Mouse (Mus musculus) midbrain, postnatal 0 days (tissue): ENCODE results near the gene Ipmk. TPM values are rescaled to one million over a fixed set of nuclear protein-coding genes. Genes with fewer than 3 reads are reported as not detected.
A peak's percentile ranks its signal among the peaks of the same experiment; 100 is the strongest.

Experiments used
- ATAC-seq: fragments of 200-750 bp; cut with Nextera tagmentation; 2 replicates; pipeline ENCODE4 v1.8.0; 2017; ENCODE audit warnings: moderate number of reproducible peaks, mild to moderate bottlenecking, moderate TSS enrichment, moderate library complexity; ENCODE audit not compliant: low FRiP score
- DNase-seq: peaks from one replicate; pipeline ENCODE4 v3.0.0-alpha.2; 2015; ENCODE audit warnings: low spot score
- H3K27ac ChIP-seq: fragments of 300-500 bp; sonication (generic); 2 replicates; pipeline ENCODE4 v1.5.1; 2014; ENCODE audit warnings: low read depth, mild to moderate bottlenecking, low read length, mixed read lengths
- H3K27me3 ChIP-seq: fragments of 300-500 bp; sonication (generic); 2 replicates; pipeline ENCODE4 v1.6.1; 2014; ENCODE audit warnings: low read length, control low read depth, mixed read lengths; ENCODE audit not compliant: insufficient read depth
- H3K36me3 ChIP-seq: fragments of 300-500 bp; sonication (generic); 2 replicates; pipeline ENCODE4 v1.6.1; 2014; ENCODE audit warnings: low read length, control low read depth, mixed read lengths; ENCODE audit not compliant: insufficient read depth
- H3K4me1 ChIP-seq: fragments of 300-500 bp; sonication (generic); 2 replicates; pipeline ENCODE4 v1.6.1; 2014; ENCODE audit warnings: mild to moderate bottlenecking, control low read depth, antibody characterized with exemption, low read length, mixed read lengths; ENCODE audit not compliant: insufficient read depth
- H3K4me2 ChIP-seq: fragments of 300-500 bp; sonication (generic); 2 replicates; pipeline ENCODE4 v1.6.1; 2014; ENCODE audit warnings: low read depth, mild to moderate bottlenecking, low read length, mixed read lengths; ENCODE audit not compliant: poor library complexity, severe bottlenecking
- H3K4me3 ChIP-seq: fragments of 300-500 bp; sonication (generic); 2 replicates; pipeline ENCODE4 v1.5.1; 2014; ENCODE audit warnings: low read depth, mild to moderate bottlenecking, low read length, moderate library complexity
- H3K9ac ChIP-seq: fragments of 300-500 bp; sonication (generic); replicated peaks from 2 replicates; pipeline ENCODE4 v1.6.1; 2014; ENCODE audit warnings: mild to moderate bottlenecking, low read length, moderate library complexity, mixed read lengths; ENCODE audit not compliant: poor library complexity, severe bottlenecking
- H3K9me3 ChIP-seq: fragments of 300-500 bp; sonication (generic); 2 replicates; pipeline ENCODE4 v1.6.1; 2016; ENCODE audit warnings: low read length, control low read depth
- CTCF ChIP-seq: IDR thresholded peaks from 2 replicates; pipeline ENCODE4 v1.5.1; 2016; ENCODE audit warnings: antibody characterized with exemption, mild to moderate bottlenecking
- WGBS: fragments of 180-500 bp; shearing (Covaris S2); extraction: QIAGEN DNeasy Blood & Tissue Kit; methylation state at CpG from one replicate; pipeline ENCODE4 v1.1.7; 2014; 5-methylcytosine and 5-hydroxymethylcytosine counted together
- polyA plus RNA-seq: library from polyadenylated mRNA; unstranded; fragments of >200 nt; fragmentation: Nextera tagmentation; extraction: Ambion mirVana; gene quantifications from 2 replicates; pipeline ENCODE4 v1.2.1, GENCODE M21; 2015
- total RNA-seq: library from RNA; depleted of rRNA; stranded (reverse); fragments of >200 nt; gene quantifications from 2 replicates; pipeline ENCODE4 v1.2.3, GENCODE M21; 2014

The Ipmk gene
- total and polyA plus RNA-seq, 2 experiments from 2014 or later = 14.6 to 21.7 TPM

- WGBS = 75% methylated on average over 10 of the region's 10 CpGs
- H3K4me1 ChIP-seq = no peaks in the 10 kb centered on the region
- TF ChIP-seq CTCF = no peak
These were observed 79.8 kb downstream of the Ipmk start for GRCm38 (mm10) chr10:71427381-71427780.

DNA sequence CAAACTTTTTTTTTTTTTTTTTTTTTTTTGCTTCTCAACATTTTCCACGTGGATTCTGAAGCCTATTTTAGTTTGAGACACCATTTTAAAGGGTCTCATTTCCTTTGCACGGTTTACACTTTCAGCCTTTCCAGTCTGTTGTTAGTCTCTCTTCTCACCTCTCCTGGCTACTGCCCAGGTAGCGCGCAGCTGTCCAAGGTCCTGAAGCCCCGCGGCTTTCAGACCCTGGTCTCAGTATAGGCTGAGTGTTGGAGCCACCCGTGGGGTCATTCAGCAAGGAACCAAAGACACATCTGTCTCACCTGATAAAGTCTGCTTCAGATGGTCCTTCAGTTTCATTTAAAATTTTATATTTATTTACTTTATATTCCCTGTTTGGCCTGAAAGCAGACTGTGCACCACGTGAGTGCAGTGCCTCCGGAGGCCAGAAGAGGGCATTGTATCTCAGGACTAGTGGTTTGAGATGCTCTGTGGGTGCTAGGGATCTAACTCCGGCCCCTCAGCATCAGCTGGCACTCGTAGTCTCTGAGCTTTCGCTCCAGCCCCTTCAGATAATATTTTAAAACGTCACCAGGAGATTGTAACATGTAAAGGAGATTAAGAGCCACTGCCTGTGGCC lies 80.8 kb downstream of the Ipmk start:
- no peaks in the 10 kb centered on the region for H3K9me3 ChIP-seq
- no peaks in the 10 kb centered on the region for H3K36me3 ChIP-seq
- ATAC-seq (no peak), DNase-seq (no peak)
- peak; percentile 28; the same call in 1 of the 2 replicates for TF ChIP-seq CTCF
- H3K27ac ChIP-seq = no peak overlapping the region
- 64% methylated on average over 13 of the region's 13 CpGs for WGBS
- no peaks in the 10 kb centered on the region for H3K27me3 ChIP-seq
- no peaks in the 10 kb centered on the region for H3K4me1 ChIP-seq
- no peak overlapping the region for H3K9ac ChIP-seq
- H3K4me3 ChIP-seq = no peak overlapping the region
- H3K4me2 ChIP-seq = no peak overlapping the region

More at GRCm38 (mm10) chr10:71427381-71427780, 79.8 kb downstream of the Ipmk start:
- H3K36me3 ChIP-seq = no peaks in the 10 kb centered on the region
- no peaks in the 10 kb centered on the region for H3K27me3 ChIP-seq
- H3K9ac ChIP-seq = no peak overlapping the region
- DNase-seq = peak; percentile 47
- no peak overlapping the region for H3K4me2 ChIP-seq
- H3K9me3 ChIP-seq = no peaks in the 10 kb centered on the region
- no peak overlapping the region for H3K27ac ChIP-seq
- H3K4me3 ChIP-seq = no peak overlapping the region
- ATAC-seq = no peak

DNA sequence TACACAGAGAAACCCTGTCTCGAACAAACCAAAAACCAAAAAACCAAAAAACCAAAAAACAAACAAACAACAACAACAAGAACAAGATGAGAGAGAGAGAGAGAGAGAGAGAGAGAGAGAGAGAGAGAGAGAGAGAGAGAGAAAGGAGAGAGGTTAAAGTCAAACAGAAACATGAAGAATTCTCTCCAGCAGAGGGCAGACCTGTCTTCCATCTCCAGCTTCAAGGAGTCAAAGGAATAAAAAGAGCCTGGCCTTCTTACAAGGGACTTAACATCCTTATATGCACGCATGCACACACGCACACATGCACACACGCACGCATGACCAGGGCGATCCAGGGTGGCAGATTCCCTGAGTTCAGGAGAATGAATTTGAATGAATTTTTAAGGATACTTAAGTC lies 83.1 kb downstream of the Ipmk start:
- Histone ChIP-seq H3K27me3 (no peaks in the 10 kb centered on the region), H3K4me2 (no peak overlapping the region), H3K9me3 (no peaks in the 10 kb centered on the region), H3K4me3 (no peak overlapping the region), H3K36me3 (no peaks in the 10 kb centered on the region), H3K9ac (no peak overlapping the region), H3K4me1 (no peaks in the 10 kb centered on the region), H3K27ac (no peak overlapping the region)
- peak; percentile 65 for TF ChIP-seq CTCF
- 93% methylated on average over 6 of the region's 6 CpGs for WGBS
- peak; percentile 48 for DNase-seq
- ATAC-seq = no peak

- no peak overlapping the region for H3K9ac ChIP-seq
- no peak overlapping the region for H3K4me2 ChIP-seq
- no peak overlapping the region for H3K4me3 ChIP-seq
- no peak for DNase-seq
- no peak for ATAC-seq
- H3K27ac ChIP-seq = no peak overlapping the region
- no peak for TF ChIP-seq CTCF
- H3K9me3 ChIP-seq = no peaks in the 10 kb centered on the region
- no peaks in the 10 kb centered on the region for H3K27me3 ChIP-seq
- no peaks in the 10 kb centered on the region for H3K4me1 ChIP-seq
- no peaks in the 10 kb centered on the region for H3K36me3 ChIP-seq
These were observed 95.5 kb downstream of the Ipmk start for GRCm38 (mm10) chr10:71443086-71443485.

GRCm38 (mm10) chr10:71447661-71448060 lies 100.1 kb downstream of the Ipmk start:
- no peak overlapping the region for H3K27ac ChIP-seq
- H3K36me3 ChIP-seq = no peaks in the 10 kb centered on the region
- TF ChIP-seq CTCF = no peak
- H3K4me3 ChIP-seq = no peak overlapping the region
- no peak overlapping the region for H3K4me2 ChIP-seq
- H3K9ac ChIP-seq = no peak overlapping the region
- no peaks in the 10 kb centered on the region for H3K27me3 ChIP-seq
- 76% methylated on average over 8 of the region's 8 CpGs for WGBS
- H3K9me3 ChIP-seq = no peaks in the 10 kb centered on the region
- no peak for ATAC-seq
- no peaks in the 10 kb centered on the region for H3K4me1 ChIP-seq
- no peak for DNase-seq

DNA sequence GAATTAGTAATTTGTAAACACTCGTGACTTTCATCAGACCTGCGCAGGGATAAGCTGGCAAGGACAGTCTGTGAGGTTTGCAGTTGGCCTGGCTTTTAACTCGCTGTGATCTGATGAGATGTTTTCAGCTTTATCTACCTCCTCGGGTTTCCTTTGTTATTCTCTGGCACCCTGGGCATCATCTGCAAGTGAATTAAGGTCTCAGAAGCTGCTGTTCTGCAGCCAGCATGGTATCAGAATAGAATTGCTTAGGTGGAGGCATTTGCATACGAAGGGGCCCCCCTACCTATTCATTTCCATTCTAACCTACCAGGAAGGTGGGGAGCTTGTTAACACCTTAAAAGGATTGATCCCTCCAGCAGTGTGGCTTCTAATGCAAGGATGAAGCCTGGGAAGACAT lies 100.7 kb downstream of the Ipmk start:
- no peak overlapping the region for H3K4me3 ChIP-seq
- no peak overlapping the region for H3K9ac ChIP-seq
- no peak for ATAC-seq
- H3K27me3 ChIP-seq = no peaks in the 10 kb centered on the region
- no peak for DNase-seq
- no peaks in the 10 kb centered on the region for H3K9me3 ChIP-seq
- H3K36me3 ChIP-seq = no peaks in the 10 kb centered on the region
- H3K4me1 ChIP-seq = no peaks in the 10 kb centered on the region
- no peak overlapping the region for H3K27ac ChIP-seq
- WGBS = 68% methylated on average over 5 of the region's 5 CpGs
- no peak overlapping the region for H3K4me2 ChIP-seq
- no peak for TF ChIP-seq CTCF
